Mouse (Mus musculus): Measurements from ENCODE around the gene Ubl4b. TPM values are rescaled to one million over a fixed set of nuclear protein-coding genes. Genes with fewer than 3 reads are reported as not detected.

The Ubl4b gene
- total RNA-seq (2021), result not detected

- DNase-seq (ENCODE audit: extremely low spot score in 1 of 2, low spot score in 1 of 2), result no peak
These were observed at the start of gene Ubl4b for GRCm38 (mm10) chr3:107554842-107555241. Gene Ubl4b, minus strand, starts transcription at chr3:107555073.

DNA sequence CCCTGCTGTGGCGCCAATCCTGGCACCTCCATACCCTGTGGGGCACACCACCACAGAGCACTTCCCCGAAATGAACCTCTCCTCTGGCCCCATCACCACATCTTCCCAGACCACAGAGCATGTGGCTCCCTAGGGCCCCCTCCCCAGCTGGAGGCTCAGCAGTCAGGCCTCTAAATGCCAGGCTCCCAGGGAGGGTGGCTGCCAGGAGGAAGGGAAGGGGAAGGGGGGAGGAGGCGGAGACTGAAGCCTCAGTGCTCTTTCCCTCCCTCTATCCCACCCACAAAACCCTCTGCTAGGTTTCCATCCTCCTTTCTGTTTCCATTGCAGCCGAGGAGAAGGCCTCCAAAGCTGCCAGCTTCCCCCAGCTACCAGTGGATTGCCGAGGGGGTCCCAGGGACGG lies 45.3 kb upstream of the Ubl4b start:
- DNase-seq (ENCODE audit: extremely low spot score in 1 of 2, low spot score in 1 of 2), result no peak

- DNase-seq (ENCODE audit: extremely low spot score in 1 of 2, low spot score in 1 of 2), result no peak
These were observed 42.9 kb upstream of the Ubl4b start for GRCm38 (mm10) chr3:107597586-107598389.

DNA sequence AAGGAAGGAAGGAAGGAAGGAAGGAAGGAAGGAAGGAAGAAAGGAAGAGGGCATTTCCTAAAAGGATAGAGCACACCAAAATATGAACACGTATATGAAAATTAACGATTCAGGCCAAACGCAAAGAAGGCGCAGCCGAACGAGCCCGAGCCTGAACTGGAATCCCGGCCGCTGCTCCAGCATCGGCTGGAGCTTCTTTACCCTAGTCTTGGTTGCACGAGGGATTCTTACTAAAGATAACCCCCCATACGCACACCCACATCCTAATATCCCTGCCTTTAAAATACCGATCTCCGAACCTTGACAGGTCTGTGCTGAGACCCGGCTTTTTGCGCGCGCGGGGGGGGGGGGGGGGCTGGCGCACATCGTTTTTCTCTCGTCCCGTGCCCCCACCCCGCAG lies 42.3 kb upstream of the Ubl4b start:
- DNase-seq (ENCODE audit: extremely low spot score in 1 of 2, low spot score in 1 of 2), result no peak

- DNase-seq (ENCODE audit: extremely low spot score in 1 of 2, low spot score in 1 of 2), result no peak
These were observed 41.7 kb upstream of the Ubl4b start for GRCm38 (mm10) chr3:107596559-107596958.

GRCm38 (mm10) chr3:107595938-107596461 lies 41.1 kb upstream of the Ubl4b start:
- no peak for DNase-seq (ENCODE audit: extremely low spot score in 1 of 2, low spot score in 1 of 2)

DNA sequence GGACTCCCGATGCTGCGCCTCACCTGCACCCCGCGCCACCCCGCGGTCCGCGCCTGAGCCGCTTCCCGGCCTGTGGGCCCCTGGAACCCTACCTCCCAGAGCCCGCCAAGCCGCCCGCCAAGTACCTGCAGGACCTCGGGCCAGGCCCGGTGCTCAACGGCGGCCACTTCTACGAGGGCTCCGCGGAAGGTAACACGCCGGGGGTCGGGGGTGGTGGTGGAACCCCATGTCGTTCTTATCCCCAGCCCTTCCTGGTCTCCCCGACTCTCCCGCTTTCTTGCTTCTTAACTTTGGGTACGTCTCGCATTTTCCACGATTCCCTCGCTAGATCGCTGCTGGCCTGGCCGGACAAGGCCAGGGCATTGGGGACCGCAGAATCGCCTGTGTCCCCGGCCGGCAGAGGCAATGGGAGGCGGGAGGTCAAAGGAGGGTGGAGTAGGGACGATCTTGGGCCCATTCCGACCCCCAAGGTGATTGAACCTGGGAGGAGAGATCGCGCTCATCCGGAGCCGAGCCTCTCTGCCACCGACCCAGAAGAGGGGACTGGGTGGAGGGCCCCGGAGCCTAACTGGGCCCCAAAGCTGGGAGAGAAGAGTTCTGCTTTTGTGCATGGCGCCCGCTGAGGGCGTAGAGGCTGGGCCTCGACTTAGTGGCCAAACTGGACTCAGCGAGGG lies 40.5 kb upstream of the Ubl4b start:
- DNase-seq (ENCODE audit: extremely low spot score in 1 of 2, low spot score in 1 of 2), result no peak

- no peak for DNase-seq (ENCODE audit: extremely low spot score in 1 of 2, low spot score in 1 of 2)
These were observed 39.9 kb upstream of the Ubl4b start, which contains the start of gene Alx3 for GRCm38 (mm10) chr3:107594662-107595263. Gene Alx3, plus strand, starts transcription at chr3:107595031.

- DNase-seq (ENCODE audit: extremely low spot score in 1 of 2, low spot score in 1 of 2), result no peak
These were observed 38.8 kb upstream of the Ubl4b start for GRCm38 (mm10) chr3:107593632-107594031.

GRCm38 (mm10) chr3:107591612-107592011 lies 36.7 kb upstream of the Ubl4b start:
- DNase-seq (ENCODE audit: extremely low spot score in 1 of 2, low spot score in 1 of 2), result no peak

- DNase-seq (ENCODE audit: extremely low spot score in 1 of 2, low spot score in 1 of 2), result no peak
These were observed 31.6 kb upstream of the Ubl4b start for GRCm38 (mm10) chr3:107586504-107586903.

GRCm38 (mm10) chr3:107583893-107584292 lies 29.0 kb upstream of the Ubl4b start:
- no peak for DNase-seq (ENCODE audit: extremely low spot score in 1 of 2, low spot score in 1 of 2)

DNA sequence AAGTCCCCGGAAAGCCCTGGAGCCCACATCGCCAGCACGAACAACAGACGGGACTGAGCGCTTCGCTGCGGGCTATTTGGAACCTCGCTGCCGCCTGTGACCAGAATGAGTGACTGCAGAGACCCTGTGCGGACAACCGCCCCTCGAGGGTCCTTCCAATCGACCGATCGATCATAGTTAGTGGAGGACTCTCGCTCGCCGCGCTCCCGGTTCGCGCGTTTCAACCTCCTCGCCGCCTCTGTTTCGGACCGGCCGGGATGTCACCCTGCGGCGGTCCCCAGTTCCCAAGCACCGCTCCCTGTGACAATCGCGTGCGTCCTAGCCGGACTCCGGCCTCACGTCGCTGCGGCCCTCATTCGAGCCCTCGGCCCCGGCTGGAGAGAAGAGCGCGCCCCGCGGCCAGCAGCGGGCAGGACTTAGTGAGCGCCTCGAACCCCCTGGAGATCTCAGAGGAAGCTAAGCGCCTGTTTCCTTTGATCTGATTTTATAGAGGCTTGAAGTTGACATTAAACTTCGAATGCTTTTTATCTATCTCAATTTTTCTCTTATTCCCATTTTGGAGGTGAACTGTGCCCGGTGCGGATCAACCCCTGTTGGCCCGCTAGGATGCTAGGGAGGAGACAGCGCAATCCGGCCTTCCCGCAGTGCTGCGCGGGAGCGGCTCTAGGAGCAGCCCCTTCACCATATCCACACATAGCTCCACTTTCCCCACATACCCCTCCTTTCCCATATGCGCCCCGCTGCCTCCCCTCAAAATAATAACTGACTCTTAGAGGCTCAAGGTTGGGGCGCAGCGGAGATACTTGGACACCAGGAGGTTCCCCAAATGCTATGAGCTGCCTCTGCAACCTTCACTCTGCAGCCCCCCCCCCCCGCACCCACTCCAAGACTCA lies 28.2 kb upstream of the Ubl4b start:
- no peak for DNase-seq (ENCODE audit: extremely low spot score in 1 of 2, low spot score in 1 of 2)

DNA sequence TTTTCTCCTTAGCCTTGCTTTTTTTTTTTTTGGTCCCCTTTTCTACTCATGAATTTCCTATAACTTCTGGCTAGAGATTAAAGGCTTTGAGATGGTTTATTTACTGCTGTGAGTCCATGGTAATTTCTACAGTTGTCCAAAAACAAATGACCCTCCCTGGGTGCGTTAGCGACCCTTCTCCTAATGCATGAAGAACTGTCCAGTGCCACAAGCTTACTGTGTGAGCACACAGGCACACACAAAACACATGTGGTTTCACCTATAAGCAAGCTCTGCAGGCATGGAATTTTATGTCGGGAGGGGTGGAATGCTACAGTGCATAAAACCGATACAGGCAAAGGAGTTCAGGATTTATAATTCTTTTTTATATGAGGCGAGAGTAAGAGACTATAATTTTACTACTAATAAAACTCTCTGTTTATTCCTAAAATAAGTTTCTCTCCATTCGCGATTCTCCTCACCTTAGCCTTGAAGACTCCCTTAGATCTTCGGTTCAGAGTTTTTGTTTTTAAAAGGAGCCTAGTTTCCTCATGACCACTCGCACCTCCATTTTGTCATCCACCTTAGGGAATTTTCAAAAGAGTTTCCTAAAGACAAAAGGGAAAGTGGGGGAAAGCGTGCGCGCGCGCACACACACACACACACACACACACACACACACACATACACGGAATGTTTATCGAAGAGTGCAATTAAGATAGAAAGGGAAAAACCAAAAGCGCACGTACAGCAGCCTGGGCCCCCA lies 27.4 kb upstream of the Ubl4b start:
- DNase-seq (ENCODE audit: extremely low spot score in 1 of 2, low spot score in 1 of 2), result no peak

DNA sequence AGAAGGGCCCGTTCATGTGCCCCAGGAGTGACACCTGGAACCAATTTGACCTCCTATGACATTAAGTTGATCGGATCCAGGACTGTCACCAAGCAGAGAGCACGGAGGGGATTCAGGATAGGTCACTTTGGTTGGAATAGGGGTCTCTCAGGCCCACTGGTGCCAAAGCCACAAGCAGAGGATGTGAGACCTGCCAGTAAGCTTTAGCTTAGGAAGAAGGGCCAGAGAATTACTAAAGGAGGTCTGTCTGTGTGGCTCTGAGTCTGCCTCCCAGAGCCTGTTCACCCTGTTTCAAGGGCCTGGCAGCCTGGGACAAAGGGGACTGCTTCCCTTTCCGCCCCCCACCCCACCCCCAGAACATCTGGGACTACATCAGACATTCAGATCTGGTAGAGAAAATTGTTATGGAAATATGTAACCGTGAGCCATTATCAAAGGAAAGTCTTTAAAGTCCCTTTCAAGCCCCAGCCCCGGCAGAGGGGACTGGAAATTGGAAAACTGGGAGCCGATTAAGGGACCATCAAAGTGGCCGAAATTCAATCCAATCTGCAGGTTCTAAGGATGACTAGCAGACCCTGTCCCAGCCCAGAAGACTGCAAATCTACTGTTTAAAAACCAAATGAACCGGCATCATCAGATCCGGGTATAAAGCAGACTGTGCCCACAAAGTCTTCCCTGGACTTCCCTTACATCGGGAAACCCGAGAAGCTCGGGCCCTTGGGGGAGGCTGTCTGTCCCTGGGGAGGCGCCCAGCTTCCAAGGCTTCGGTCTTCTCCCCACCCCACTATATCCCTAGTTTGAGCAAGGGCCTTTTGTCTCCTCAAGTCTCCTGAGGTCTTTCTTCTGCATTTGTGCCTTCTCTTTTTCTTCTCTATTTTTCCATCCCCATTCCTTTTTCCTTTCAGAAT lies 26.5 kb upstream of the Ubl4b start:
- DNase-seq (ENCODE audit: extremely low spot score in 1 of 2, low spot score in 1 of 2), result no peak

- peak; percentile 63 to 87 for DNase-seq (ENCODE audit: extremely low spot score in 1 of 2, low spot score in 1 of 2)
These were observed 24.6 kb upstream of the Ubl4b start for GRCm38 (mm10) chr3:107579466-107579865.

GRCm38 (mm10) chr3:107577810-107578390 lies 23.0 kb upstream of the Ubl4b start:
- no peak for DNase-seq (ENCODE audit: extremely low spot score in 1 of 2, low spot score in 1 of 2)

DNA sequence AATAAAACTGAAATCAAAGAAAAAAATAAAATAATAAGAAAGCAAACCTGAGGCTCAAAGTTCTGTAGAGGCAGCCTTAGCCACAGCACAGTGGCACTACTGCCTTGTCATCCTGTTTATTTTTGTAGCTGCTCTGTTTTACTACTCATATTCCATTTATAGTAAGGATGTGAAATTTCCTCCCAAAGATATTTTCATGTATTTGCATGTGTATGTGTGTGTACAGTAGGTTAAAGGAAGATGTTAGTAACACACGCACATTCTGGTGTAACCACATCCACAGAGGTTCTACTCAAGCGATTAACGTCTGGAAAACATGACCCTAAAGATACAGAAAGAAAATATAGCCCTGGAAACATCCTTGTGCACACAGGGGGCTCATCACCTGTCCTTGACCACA lies 21.9 kb upstream of the Ubl4b start:
- no peak for DNase-seq (ENCODE audit: extremely low spot score in 1 of 2, low spot score in 1 of 2)

All from layer of hippocampus, postnatal 25 days (tissue).